Mouse (Mus musculus): ENCODE measurements around the gene Gm20696.

- TF ChIP-seq POLR2A (IDR thresholded peaks at IDR 0.05; ENCODE audit: borderline replicate concordance, control insufficient read depth, low read depth, low read length) (no peak), CTCF (IDR thresholded peaks at IDR 0.05; ENCODE audit: control insufficient read depth, insufficient read depth, low read length) (no peak)
These were observed 302.1 kb downstream of the Gm20696 start for GRCm38 (mm10) chr6:99364545-99364944.
